Mouse (Mus musculus) liver, adult 2 months (tissue): ENCODE results near the gene Prickle4.
A peak's percentile ranks its signal among the peaks of the same experiment; 100 is the strongest.

Experiments
- CTCF ChIP-seq: fragments of 200-500 bp; IDR thresholded peaks from 2 replicates; pipeline ENCODE4 v1.5.1; 2011; ENCODE audit warnings: low read depth, low read length, control low read depth
- POLR2A ChIP-seq: fragments of 200-500 bp; IDR thresholded peaks from 2 replicates; pipeline ENCODE4 v1.6.1; 2011; ENCODE audit warnings: low read length, control low read depth; ENCODE audit not compliant: insufficient read depth; ENCODE audit errors: extremely low read depth

DNA sequence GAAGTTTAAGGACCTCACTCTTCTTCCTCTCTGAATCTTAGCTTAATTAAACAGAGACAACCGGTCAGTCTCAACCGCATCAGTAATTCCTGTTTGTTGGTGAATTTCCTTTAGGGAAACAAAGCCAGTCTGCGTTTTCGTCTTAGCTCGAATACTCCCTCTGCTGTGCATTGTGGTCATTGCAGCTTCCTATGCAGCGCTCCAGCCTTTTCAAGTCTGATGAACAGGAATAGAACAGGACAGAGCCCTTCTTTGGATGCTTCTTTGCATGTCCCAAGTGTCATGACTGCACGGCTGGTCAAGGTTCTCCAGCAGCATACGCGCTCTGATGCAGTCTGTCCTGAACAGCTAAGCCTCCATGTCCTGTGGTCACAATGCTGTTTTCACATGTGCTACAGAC, 18.0 kb downstream of the Prickle4 start:
- TF ChIP-seq POLR2A (no peak), CTCF (peak; percentile 61; the same call in 1 of the 2 replicates)
